Mouse (Mus musculus) hindbrain, embryonic 10.5 days (tissue): ENCODE results near the gene BC028528. TPM values are rescaled to one million over a fixed set of nuclear protein-coding genes. Genes with fewer than 3 reads are reported as not detected.
"Not testable (repeated sequence)": the region's sequence is repeated elsewhere in the genome, so short reads cannot be mapped to it uniquely, and the experiment has no call there.

ENCODE experiments used
- DNase-seq: peaks from one replicate; pipeline ENCODE4 v3.0.0-alpha.2; 2017; ENCODE audit warnings: low spot score
- H3K27ac ChIP-seq: fragments of 300-500 bp; sonication (generic); 2 replicates; pipeline ENCODE4 v1.5.1; 2016; ENCODE audit warnings: mild to moderate bottlenecking, moderate library complexity
- H3K27me3 ChIP-seq: fragments of 300-500 bp; sonication (generic); 2 replicates; pipeline ENCODE4 v1.6.1; 2016; ENCODE audit warnings: mild to moderate bottlenecking; ENCODE audit not compliant: poor library complexity, insufficient read depth, severe bottlenecking
- H3K36me3 ChIP-seq: fragments of 300-500 bp; sonication (generic); 2 replicates; pipeline ENCODE4 v1.6.1; 2016; ENCODE audit warnings: mild to moderate bottlenecking, moderate library complexity
- H3K4me1 ChIP-seq: fragments of 300-500 bp; sonication (generic); replicated peaks from 2 replicates; pipeline ENCODE4 v1.6.1; 2016; ENCODE audit warnings: mild to moderate bottlenecking
- H3K4me3 ChIP-seq: fragments of 300-500 bp; sonication (generic); 2 replicates; pipeline ENCODE4 v1.5.1; 2016; ENCODE audit warnings: mild to moderate bottlenecking, moderate library complexity
- H3K9me3 ChIP-seq: fragments of 300-500 bp; sonication (generic); 2 replicates; pipeline ENCODE4 v1.6.1; 2016; ENCODE audit warnings: mild to moderate bottlenecking, moderate library complexity
- WGBS: fragments of 180-500 bp; shearing (Covaris S2); methylation state at CpG from one replicate; pipeline ENCODE4 v1.1.7; 2016; 5-methylcytosine and 5-hydroxymethylcytosine counted together
- polyA plus RNA-seq: library from polyadenylated mRNA; unstranded; fragments of >200 nt; fragmentation: Nextera tagmentation; extraction: Ambion mirVana; gene quantifications from 2 replicates; pipeline ENCODE4 v1.2.1, GENCODE M21; 2016

The BC028528 gene
- polyA plus RNA-seq, 1 experiment from 2014 or later = 12.3 TPM

DNA sequence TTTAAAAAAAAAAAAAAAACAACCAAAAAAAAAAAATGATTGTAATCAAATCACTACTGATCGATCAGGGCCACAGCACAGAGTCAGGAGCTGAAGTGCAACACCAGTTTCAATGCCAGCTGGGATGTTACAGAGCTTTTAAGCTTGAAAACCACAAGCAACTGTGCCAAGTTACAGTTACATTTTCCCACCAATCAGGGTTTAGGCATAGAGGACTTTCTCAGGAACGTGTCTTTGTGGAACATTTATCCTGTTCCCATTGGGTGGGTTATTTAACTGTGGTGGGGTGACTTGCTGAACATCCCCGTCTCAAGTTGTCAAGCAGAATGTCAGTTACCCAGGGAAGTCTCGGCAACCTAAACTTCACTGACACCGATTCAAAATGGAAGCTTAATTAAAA lies 33.3 kb upstream of the BC028528 start:
- H3K9me3 ChIP-seq = no peaks in the 10 kb centered on the region
- no peaks in the 10 kb centered on the region for H3K36me3 ChIP-seq
- 81% methylated on average over 5 of the region's 5 CpGs for WGBS
- H3K27ac ChIP-seq = no peak overlapping the region
- H3K27me3 ChIP-seq = no peaks in the 10 kb centered on the region
- H3K4me1 ChIP-seq = peaks cover 4% of the 10 kb centered on the region; the same call in 1 of the 2 replicates
- no peak for DNase-seq
- no peak overlapping the region for H3K4me3 ChIP-seq

GRCm38 (mm10) chr3:95924185-95924584 lies 32.4 kb upstream of the BC028528 start:
- no peaks in the 10 kb centered on the region for H3K9me3 ChIP-seq
- H3K27ac ChIP-seq = no peak overlapping the region
- no peak overlapping the region for H3K4me3 ChIP-seq
- DNase-seq = no peak
- H3K4me1 ChIP-seq = peaks cover 4% of the 10 kb centered on the region; the same call in 1 of the 2 replicates
- no peaks in the 10 kb centered on the region for H3K27me3 ChIP-seq
- WGBS = 77% methylated on average over 4 of the region's 4 CpGs
- no peaks in the 10 kb centered on the region for H3K36me3 ChIP-seq

DNA sequence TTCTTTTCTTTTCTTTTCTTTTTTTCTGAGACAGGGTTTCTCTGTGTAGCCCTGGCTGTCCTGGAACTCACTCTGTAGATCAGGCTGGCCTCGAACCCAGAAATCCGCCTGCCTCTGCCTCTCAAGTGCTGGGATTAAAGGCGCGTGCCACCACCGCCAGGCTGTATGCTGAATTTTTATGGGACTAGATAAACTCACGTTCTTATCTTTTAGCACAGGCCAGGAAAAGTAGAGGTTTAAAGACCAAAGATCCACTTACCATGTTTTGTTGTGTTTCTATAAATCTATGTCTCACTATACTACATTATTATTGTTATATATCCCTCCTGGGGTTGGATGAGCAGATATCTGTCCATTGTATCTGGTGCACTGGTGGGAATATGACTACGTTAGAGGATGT lies 31.6 kb upstream of the BC028528 start:
- not testable (repeated sequence) for H3K9me3 ChIP-seq, H3K4me3 ChIP-seq, H3K27me3 ChIP-seq, H3K36me3 ChIP-seq, H3K4me1 ChIP-seq, DNase-seq, H3K27ac ChIP-seq
- WGBS = 95% methylated on average over 7 of the region's 7 CpGs

DNA sequence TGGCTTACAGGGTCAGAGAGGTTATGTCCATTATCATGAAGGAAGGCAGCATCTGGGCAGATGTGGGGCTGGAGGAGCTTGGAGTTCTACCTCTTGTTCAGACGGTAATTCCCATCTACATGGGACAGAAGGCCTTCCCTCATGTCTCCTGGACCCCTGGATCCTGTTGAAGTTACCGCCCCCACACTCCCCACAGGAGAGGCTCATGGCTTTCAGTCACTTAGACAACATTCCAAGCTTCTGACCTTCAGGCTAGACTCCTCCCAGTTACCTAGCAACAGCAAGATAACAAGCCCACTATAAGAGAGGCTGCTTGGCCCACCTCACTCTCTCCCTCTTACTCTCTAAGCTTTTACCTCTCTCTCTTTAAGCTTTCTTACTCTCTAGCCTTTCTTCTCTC lies 28.7 kb upstream of the BC028528 start:
- not testable (repeated sequence) for H3K4me1 ChIP-seq, H3K27ac ChIP-seq, H3K27me3 ChIP-seq, DNase-seq, H3K9me3 ChIP-seq, H3K36me3 ChIP-seq, H3K4me3 ChIP-seq
- 68% methylated on average over 2 of the region's 2 CpGs for WGBS

GRCm38 (mm10) chr3:95916760-95917159 lies 25.0 kb upstream of the BC028528 start:
- WGBS = 85% methylated on average over 7 of the region's 7 CpGs
- no peaks in the 10 kb centered on the region for H3K9me3 ChIP-seq
- peaks cover 4% of the 10 kb centered on the region; the same call in 1 of the 2 replicates for H3K4me1 ChIP-seq
- H3K36me3 ChIP-seq = no peaks in the 10 kb centered on the region
- no peak overlapping the region for H3K27ac ChIP-seq
- no peaks in the 10 kb centered on the region for H3K27me3 ChIP-seq
- H3K4me3 ChIP-seq = no peak overlapping the region
- DNase-seq = no peak

GRCm38 (mm10) chr3:95914706-95915105 lies 22.9 kb upstream of the BC028528 start:
- no peak for DNase-seq
- H3K9me3 ChIP-seq = no peaks in the 10 kb centered on the region
- no peaks in the 10 kb centered on the region; the same call in 1 of the 2 replicates for H3K4me1 ChIP-seq
- H3K27me3 ChIP-seq = no peaks in the 10 kb centered on the region
- H3K27ac ChIP-seq = no peak overlapping the region
- H3K4me3 ChIP-seq = no peak overlapping the region
- H3K36me3 ChIP-seq = no peaks in the 10 kb centered on the region
- 97% methylated on average over 4 of the region's 4 CpGs for WGBS

DNA sequence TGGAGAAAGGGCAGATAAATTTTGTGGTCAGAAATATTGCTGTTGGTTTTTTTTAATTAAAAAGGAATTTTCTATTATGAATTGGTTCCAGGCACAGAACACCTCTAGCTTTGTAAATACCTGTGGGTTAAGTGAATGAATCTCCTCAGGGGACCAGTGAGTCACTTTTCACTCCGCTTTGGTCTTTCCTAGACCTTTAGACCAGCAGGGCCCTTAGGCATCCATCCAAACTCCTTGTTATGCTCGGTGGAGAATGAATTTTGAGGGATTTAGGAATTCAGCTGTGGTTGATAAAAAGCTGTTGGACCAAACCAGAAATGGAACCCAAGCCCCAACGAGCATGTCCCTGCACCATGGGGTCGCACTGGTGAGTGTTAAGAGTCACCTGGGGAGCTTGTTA lies 15.8 kb upstream of the BC028528 start:
- peaks cover 11% of the 10 kb centered on the region; the same call in 1 of the 2 replicates for H3K27me3 ChIP-seq
- no peak for DNase-seq
- H3K9me3 ChIP-seq = no peaks in the 10 kb centered on the region
- peaks cover 48% of the 10 kb centered on the region for H3K4me1 ChIP-seq
- WGBS = 53% methylated on average over 4 of the region's 4 CpGs
- no peak overlapping the region for H3K4me3 ChIP-seq
- H3K27ac ChIP-seq = no peak overlapping the region
- no peaks in the 10 kb centered on the region for H3K36me3 ChIP-seq

DNA sequence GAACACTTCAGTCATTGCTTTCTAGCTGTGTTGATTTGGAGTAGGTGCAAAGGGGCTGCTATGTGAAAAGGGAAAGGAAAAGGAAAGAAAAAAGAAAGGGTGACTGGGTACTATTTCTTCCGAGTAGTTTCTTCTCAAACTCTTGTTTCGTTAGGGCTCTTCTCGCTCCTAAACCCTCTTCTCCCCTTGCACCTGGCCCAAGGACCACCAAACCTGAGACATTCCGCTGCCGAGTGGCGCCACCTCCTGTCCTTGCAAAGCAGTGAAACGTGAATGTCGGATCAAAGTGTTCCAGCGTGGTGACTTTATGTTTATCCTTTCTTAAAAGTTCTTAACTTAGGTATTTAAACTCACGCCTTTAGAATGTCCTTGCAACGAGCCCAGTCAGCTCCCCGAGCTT lies 15.1 kb upstream of the BC028528 start:
- Histone ChIP-seq H3K27me3 (peaks cover 11% of the 10 kb centered on the region; the same call in 1 of the 2 replicates), H3K4me3 (peak overlapping the region; percentile 57), H3K36me3 (no peaks in the 10 kb centered on the region; the same call in 1 of the 2 replicates), H3K27ac (no peak overlapping the region; the same call in 1 of the 2 replicates), H3K9me3 (no peaks in the 10 kb centered on the region), H3K4me1 (peaks cover 56% of the 10 kb centered on the region)
- WGBS = under 1% methylated on average over 12 of the region's 12 CpGs
- peak; percentile 68 for DNase-seq

- peaks cover 64% of the 10 kb centered on the region for H3K4me1 ChIP-seq
- peaks cover 3% of the 10 kb centered on the region; the same call in 1 of the 2 replicates for H3K36me3 ChIP-seq
- peaks cover 11% of the 10 kb centered on the region; the same call in 1 of the 2 replicates for H3K27me3 ChIP-seq
- H3K27ac ChIP-seq = peak overlapping the region; percentile 92
- H3K9me3 ChIP-seq = no peaks in the 10 kb centered on the region
- DNase-seq = peak; percentile 63
- peak overlapping the region; percentile 57 for H3K4me3 ChIP-seq
- 0% methylated on average over 12 of the region's 12 CpGs for WGBS
These were observed 14.2 kb upstream of the BC028528 start for GRCm38 (mm10) chr3:95905940-95906492.

DNA sequence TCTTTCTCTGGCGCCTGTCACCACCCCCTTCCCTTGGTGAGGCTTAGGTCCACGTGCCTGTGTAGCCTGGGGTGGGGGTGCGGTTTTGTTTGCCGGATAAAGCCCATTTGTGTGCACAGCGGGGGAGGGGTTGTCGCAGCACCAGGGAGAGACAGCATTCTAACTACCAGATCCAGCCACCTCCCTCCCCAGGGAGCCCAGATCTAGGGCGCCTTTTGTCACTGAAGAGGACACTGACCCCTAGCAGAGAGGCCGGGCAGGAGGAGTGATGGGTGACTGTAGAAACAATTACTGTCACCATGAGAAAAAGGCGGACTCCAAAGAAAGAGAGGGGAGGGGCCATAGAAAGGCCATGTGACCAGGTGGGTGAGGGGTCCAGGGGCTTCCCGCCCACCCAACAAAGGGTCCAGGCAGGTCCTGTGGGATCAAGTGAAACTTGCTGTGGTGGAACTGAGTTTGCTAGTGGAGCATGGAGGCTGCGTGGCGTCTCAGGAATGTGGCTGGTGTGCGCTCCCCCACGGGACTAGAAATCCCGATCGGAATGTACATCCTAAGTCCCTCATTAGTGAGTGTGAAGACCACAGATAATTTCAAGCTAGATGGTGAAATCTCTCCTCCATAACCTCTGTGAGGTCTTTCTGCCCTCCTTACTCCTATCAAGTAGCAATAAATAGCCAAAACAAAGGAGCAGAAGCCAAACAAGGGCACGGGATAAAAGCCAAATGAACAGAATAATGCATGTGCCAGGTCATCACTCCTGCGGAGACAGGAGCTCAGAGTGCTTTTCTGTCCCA lies 13.5 kb upstream of the BC028528 start:
- Histone ChIP-seq H3K4me1 (peaks cover 66% of the 10 kb centered on the region), H3K9me3 (no peaks in the 10 kb centered on the region), H3K27ac (peak overlapping the region; percentile 92), H3K4me3 (peak overlapping the region; percentile 57), H3K27me3 (peaks cover 11% of the 10 kb centered on the region; the same call in 1 of the 2 replicates), H3K36me3 (peaks cover 5% of the 10 kb centered on the region; the same call in 1 of the 2 replicates)
- under 1% methylated on average over 18 of the region's 18 CpGs for WGBS
- DNase-seq = peak; percentile 82

GRCm38 (mm10) chr3:95904568-95904967 lies 12.8 kb upstream of the BC028528 start, which contains the start of gene Car14:
Gene Car14 (minus strand): TSS chr3:95904691.
- H3K27ac ChIP-seq = peak within 1 kb of the TSS; percentile 92
- peaks cover 66% of the 10 kb centered on the region for H3K4me1 ChIP-seq
- H3K27me3 ChIP-seq = peaks cover 11% of the 10 kb centered on the region; the same call in 1 of the 2 replicates
- H3K36me3 ChIP-seq = peaks cover 13% of the 10 kb centered on the region; the same call in 1 of the 2 replicates
- WGBS = under 1% methylated on average over 15 of the region's 15 CpGs
- peak; percentile 69 for DNase-seq
- H3K9me3 ChIP-seq = no peaks in the 10 kb centered on the region
- peak within 1 kb of the TSS; percentile 57 for H3K4me3 ChIP-seq

DNA sequence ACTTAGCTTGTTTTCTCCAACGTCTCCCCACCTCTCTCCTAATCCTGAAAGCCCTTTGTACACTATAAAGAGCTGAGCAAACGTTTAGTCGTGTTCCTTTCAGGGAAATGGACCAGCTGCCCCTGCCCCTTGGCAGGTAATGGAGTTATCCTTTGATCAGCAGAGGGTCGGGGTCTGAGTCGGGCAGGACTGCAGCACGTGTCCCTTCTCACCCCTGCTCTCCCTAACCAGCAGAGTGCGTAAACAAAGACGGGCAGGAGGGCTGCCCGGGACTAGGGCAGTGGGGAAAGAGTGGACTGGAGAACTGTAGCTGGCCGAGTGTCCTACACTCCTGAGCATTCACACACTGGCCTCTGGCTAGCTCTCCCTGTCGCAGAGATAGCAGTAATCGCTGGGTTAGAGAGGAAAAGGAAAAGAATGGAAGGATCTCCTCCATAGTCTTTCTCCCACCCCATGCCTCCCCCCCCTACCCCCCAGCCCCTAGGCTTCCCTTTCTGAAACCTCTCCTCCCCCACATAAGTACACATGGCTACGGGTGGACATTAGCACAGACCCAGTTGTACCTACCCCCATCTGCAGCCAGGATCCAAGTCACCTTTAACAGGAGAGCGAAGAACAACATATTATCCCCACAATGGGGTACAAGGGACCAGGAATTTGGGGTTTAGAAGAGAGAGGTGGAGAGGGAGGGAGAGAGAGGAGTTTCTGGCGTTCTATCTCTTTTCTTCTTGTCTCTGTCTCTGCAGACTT lies 12.1 kb upstream of the BC028528 start:
- Histone ChIP-seq H3K4me3 (peak overlapping the region; percentile 57), H3K9me3 (no peaks in the 10 kb centered on the region), H3K27me3 (peaks cover 11% of the 10 kb centered on the region; the same call in 1 of the 2 replicates), H3K36me3 (peaks cover 19% of the 10 kb centered on the region), H3K4me1 (peaks cover 69% of the 10 kb centered on the region), H3K27ac (peak overlapping the region; percentile 92)
- WGBS = 1% methylated on average over 15 of the region's 15 CpGs
- peak; percentile 64 for DNase-seq
